Mouse (Mus musculus) ovary, postnatal 10 days (tissue): ENCODE measurements around the gene Nkg7.
"Not testable (repeated sequence)": the region's sequence is repeated elsewhere in the genome, so short reads cannot be mapped to it uniquely, and the experiment has no call there.

Experiments used
- DNase-seq: peaks from one replicate; pipeline ENCODE4 v3.0.0; 2022; ENCODE audit warnings: low spot score

Gene Nkg7

GRCm38 (mm10) chr7:43436341-43437255, at the start of gene Nkg7:
Gene Nkg7 (plus strand): TSS chr7:43437073.
- DNase-seq = no peak

GRCm38 (mm10) chr7:43392349-43393121, 44.3 kb upstream of the Nkg7 start:
- no peak for DNase-seq

- no peak for DNase-seq
Observed at GRCm38 (mm10) chr7:43399501-43399900, 37.4 kb upstream of the Nkg7 start.

- no peak for DNase-seq
Observed at GRCm38 (mm10) chr7:43402718-43403117, 34.2 kb upstream of the Nkg7 start.

- DNase-seq = no peak
Observed at GRCm38 (mm10) chr7:43407573-43407972, 29.3 kb upstream of the Nkg7 start.

- DNase-seq = no peak
Observed at GRCm38 (mm10) chr7:43408131-43408553, 28.7 kb upstream of the Nkg7 start, which contains the start of gene Siglecg. Gene Siglecg (plus strand): TSS chr7:43408204.

GRCm38 (mm10) chr7:43409084-43409483, 27.8 kb upstream of the Nkg7 start:
- DNase-seq = no peak

GRCm38 (mm10) chr7:43411724-43412123, 25.1 kb upstream of the Nkg7 start:
- not testable (repeated sequence) for DNase-seq

GRCm38 (mm10) chr7:43417298-43417697, 19.6 kb upstream of the Nkg7 start:
- DNase-seq = no peak

GRCm38 (mm10) chr7:43422995-43423617, 13.8 kb upstream of the Nkg7 start:
- DNase-seq = peak; percentile 79

GRCm38 (mm10) chr7:43423991-43424625, 12.8 kb upstream of the Nkg7 start:
- DNase-seq = no peak

GRCm38 (mm10) chr7:43427406-43427805, 9.5 kb upstream of the Nkg7 start, which contains the start of gene Lim2:
Gene Lim2 (plus strand): TSS chr7:43427670.
- no peak for DNase-seq

GRCm38 (mm10) chr7:43429500-43429899, 7.4 kb upstream of the Nkg7 start:
- no peak for DNase-seq

- DNase-seq = no peak
Observed at GRCm38 (mm10) chr7:43432891-43433290, 4.0 kb upstream of the Nkg7 start.

- no peak for DNase-seq
Observed at GRCm38 (mm10) chr7:43434676-43435075, 2.2 kb upstream of the Nkg7 start.

- no peak for DNase-seq
Observed at GRCm38 (mm10) chr7:43438611-43439010, 1.7 kb downstream of the Nkg7 start.

- no peak for DNase-seq
Observed at GRCm38 (mm10) chr7:43440482-43440881, 3.6 kb downstream of the Nkg7 start, which contains the start of gene Cldnd2. Gene Cldnd2 (plus strand): TSS chr7:43440782.

- no peak for DNase-seq
Observed at GRCm38 (mm10) chr7:43441071-43441470, 4.2 kb downstream of the Nkg7 start.

- no peak for DNase-seq
Observed at GRCm38 (mm10) chr7:43442684-43443083, 5.8 kb downstream of the Nkg7 start.

GRCm38 (mm10) chr7:43443126-43443916, 6.4 kb downstream of the Nkg7 start:
- peak; percentile 66 for DNase-seq

GRCm38 (mm10) chr7:43443917-43444293, 7.0 kb downstream of the Nkg7 start, which contains the start of the genes Etfb and Gm45233:
Gene Etfb (plus strand): TSS chr7:43444083.
Gene Gm45233 (plus strand): TSS chr7:43444128.
- peak; percentile 87 for DNase-seq
